Comparison of ENCODE assay signal across 14 mouse cellular contexts in genomic region chr1:160899701-160900100, GRCm38 (mm10). TPM values are rescaled to one million over a fixed set of nuclear protein-coding genes. Genes with fewer than 3 reads are reported as not detected.
DNase-seq lines count a peak whose midpoint lies in the region; ATAC-seq and TF ChIP-seq lines count a peak whose summit lies in the region.
"Had no signal": no experiment of that assay in that cellular context is flagged by ENCODE, and none has a peak within 500 bp of the region (broad histone marks: within the 10 kb centered on the region; RNA-seq: fewer than 3 reads in every experiment).

No protein-coding gene starts in this region.

- H3K27ac ChIP-seq in heart, postnatal 0 days (ENCODE audit: low read depth), result peak overlapping the region; percentile 63
- H3K27ac ChIP-seq in kidney, adult 2 months (ENCODE audit: insufficient read depth, low read depth, low read length), result no peak overlapping the region
- no peak overlapping the region for H3K27ac ChIP-seq in neural tube, embryonic 11.5 days (ENCODE audit: low read depth, low read length)
- H3K27ac ChIP-seq in forebrain, embryonic 13.5 days, result no peak overlapping the region
- no peak overlapping the region for H3K27ac ChIP-seq in cerebellum, adult 2 months (ENCODE audit: insufficient read depth, low read length)
- H3K27ac ChIP-seq: liver, embryonic 14.5 days had no signal

- peak; percentile 57 for DNase-seq in heart, postnatal 0 days (ENCODE audit: low spot score)
- no peak for DNase-seq in heart, adult 18-20 months
- DNase-seq in embryo, embryonic 10 days (ENCODE audit: low spot score), result peak; percentile 63
- DNase-seq in kidney, adult 2 months, result peak; percentile 54
- peak; percentile 53 for DNase-seq in neural tube, embryonic 11.5 days (ENCODE audit: low spot score)
- DNase-seq in testis, postnatal 10 days (ENCODE audit: low spot score), result no peak
- DNase-seq in cerebellum, adult 2 months, result no peak
- DNase-seq: cerebellum, postnatal 36 days; gastrocnemius, postnatal 14 days; right cerebral cortex, adult 18-20 months; thymus, postnatal 36 days had no signal

- no peaks in the 10 kb centered on the region for H3K9me3 ChIP-seq in heart, postnatal 0 days (replicated peaks; ENCODE audit: control insufficient read depth, low read length)
- no peaks in the 10 kb centered on the region for H3K9me3 ChIP-seq in neural tube, embryonic 11.5 days (ENCODE audit: control insufficient read depth, low read length)
- no peaks in the 10 kb centered on the region for H3K9me3 ChIP-seq in forebrain, embryonic 13.5 days (replicated peaks)

- no peak for TF ChIP-seq EP300 in heart, postnatal 0 days (IDR thresholded peaks at IDR 0.05; ENCODE audit: low read depth)

- no peaks in the 10 kb centered on the region for H3K27me3 ChIP-seq in heart, postnatal 0 days (ENCODE audit: control insufficient read depth, insufficient read depth, low read length)
- H3K27me3 ChIP-seq in kidney, adult 2 months (replicated peaks; ENCODE audit: control insufficient read depth, insufficient read depth, low read length), result no peaks in the 10 kb centered on the region
- H3K27me3 ChIP-seq in neural tube, embryonic 11.5 days (ENCODE audit: control insufficient read depth, insufficient read depth, low read length), result no peaks in the 10 kb centered on the region
- H3K27me3 ChIP-seq in forebrain, embryonic 13.5 days, result no peaks in the 10 kb centered on the region
- no peaks in the 10 kb centered on the region for H3K27me3 ChIP-seq in cerebellum, adult 2 months (ENCODE audit: control insufficient read depth, insufficient read depth, low read length)

- no peak for TF ChIP-seq POLR2A in kidney, adult 2 months (IDR thresholded peaks at IDR 0.05; ENCODE audit: low read depth, low read length)
- TF ChIP-seq POLR2A in cerebellum, adult 2 months (IDR thresholded peaks at IDR 0.05; ENCODE audit: borderline replicate concordance, insufficient read depth, low read length), result no peak

- H3K36me3 ChIP-seq in heart, postnatal 0 days (replicated peaks; ENCODE audit: control insufficient read depth, insufficient read depth, low read length), result no peaks in the 10 kb centered on the region
- H3K36me3 ChIP-seq in kidney, adult 2 months (ENCODE audit: control insufficient read depth, insufficient read depth, low read length), result no peaks in the 10 kb centered on the region
- H3K36me3 ChIP-seq in neural tube, embryonic 11.5 days (ENCODE audit: control insufficient read depth, insufficient read depth, low read length), result no peaks in the 10 kb centered on the region
- H3K36me3 ChIP-seq in forebrain, embryonic 13.5 days (ENCODE audit: poor library complexity, severe bottlenecking), result no peaks in the 10 kb centered on the region

- H3K9ac ChIP-seq in heart, postnatal 0 days (replicated peaks; ENCODE audit: low read depth, low read length), result no peak overlapping the region
- no peak overlapping the region for H3K9ac ChIP-seq in neural tube, embryonic 11.5 days (ENCODE audit: low read length)
- H3K9ac ChIP-seq in forebrain, embryonic 13.5 days, result no peak overlapping the region
- H3K9ac ChIP-seq: liver, embryonic 14.5 days had no signal

- H3K4me1 ChIP-seq in heart, postnatal 0 days (ENCODE audit: control insufficient read depth, insufficient read depth), result no peaks in the 10 kb centered on the region
- H3K4me1 ChIP-seq in kidney, adult 2 months (ENCODE audit: control insufficient read depth, insufficient read depth, low read length), result no peaks in the 10 kb centered on the region
- H3K4me1 ChIP-seq in neural tube, embryonic 11.5 days (ENCODE audit: control insufficient read depth, insufficient read depth, low read length), result no peaks in the 10 kb centered on the region
- H3K4me1 ChIP-seq in forebrain, embryonic 13.5 days, result no peaks in the 10 kb centered on the region
- no peaks in the 10 kb centered on the region for H3K4me1 ChIP-seq in cerebellum, adult 2 months (ENCODE audit: control insufficient read depth, insufficient read depth, low read length)

- no peak for TF ChIP-seq CTCF in heart, postnatal 0 days (IDR thresholded peaks at IDR 0.05; ENCODE audit: low read depth)
- no peak for TF ChIP-seq CTCF in kidney, adult 2 months (conservative IDR thresholded peaks at IDR 0.05; ENCODE audit: insufficient read depth, insufficient read length, low read depth, low read length)
- no peak for TF ChIP-seq CTCF in cerebellum, adult 2 months (IDR thresholded peaks at IDR 0.05; ENCODE audit: borderline replicate concordance, insufficient read depth, low read depth, low read length)

- peak; percentile 84 for ATAC-seq in heart, postnatal 0 days (ENCODE audit: insufficient read depth, low read depth)
- ATAC-seq in neural tube, embryonic 11.5 days (ENCODE audit: insufficient read depth, low FRiP score, low TSS enrichment), result no peak
- ATAC-seq in forebrain, embryonic 13.5 days, result no peak
- ATAC-seq: activated CD4-positive, CD25-positive, alpha-beta regulatory T cell, adult 4 months had no signal

- H3K4me3 ChIP-seq in heart, postnatal 0 days (ENCODE audit: low read depth, low read length), result no peak overlapping the region
- H3K4me3 ChIP-seq in kidney, adult 2 months (ENCODE audit: insufficient read depth, low read depth, low read length), result no peak overlapping the region
- H3K4me3 ChIP-seq in neural tube, embryonic 11.5 days (ENCODE audit: low read depth, low read length), result no peak overlapping the region
- no peak overlapping the region for H3K4me3 ChIP-seq in forebrain, embryonic 13.5 days
- no peak overlapping the region for H3K4me3 ChIP-seq in cerebellum, adult 2 months (replicated peaks; ENCODE audit: insufficient read depth, low read depth, low read length)

- WGBS in heart, postnatal 0 days, result 21% methylated on average over 10 of the region's 10 CpGs
- 28% methylated on average over 10 of the region's 10 CpGs for WGBS in kidney, adult 2 months
- 37% methylated on average over 10 of the region's 10 CpGs for WGBS in neural tube, embryonic 11.5 days
- 80% methylated on average over 10 of the region's 10 CpGs for WGBS in forebrain, embryonic 13.5 days
- WGBS in cerebellum, adult 2 months, result 78% methylated on average over 10 of the region's 10 CpGs

- 0 out of 2 replicates have a peak overlapping the region, but pooled peaks have one; percentile 1 for H3K4me2 ChIP-seq in heart, postnatal 0 days (ENCODE audit: low read depth, low read length)
- no peak overlapping the region for H3K4me2 ChIP-seq in neural tube, embryonic 11.5 days (ENCODE audit: low read depth)
- H3K4me2 ChIP-seq in forebrain, embryonic 13.5 days, result no peak overlapping the region

RNA-seq across cellular contexts. Expression of gene Rc3h1, which starts 6.5 kb away (rescaled TPM):
- 22.5 and 32.6 TPM in 2 replicates for total RNA-seq in heart, postnatal 0 days (2014; rRNA removed; ENCODE audit: low replicate concordance)
- 4.7 and 4.9 TPM in 2 replicates for polyA plus RNA-seq in heart, postnatal 0 days (2015; fragmentation: Nextera tagmentation; extraction: Ambion mirVana)
- 10 to 100 TPM; 39.6 to 48.4 TPM for total RNA-seq in heart, adult 18-20 months (2021)
- polyA plus RNA-seq in kidney, adult 2 months (2012; rRNA removed), result 13.5 and 14.9 TPM in 2 replicates
- 7.3 and 8.6 TPM in 2 replicates for polyA plus RNA-seq in neural tube, embryonic 11.5 days (2014; fragmentation: Nextera tagmentation; extraction: Ambion mirVana)
- 7.9 and 8.1 TPM in 2 replicates for polyA plus RNA-seq in forebrain, embryonic 13.5 days (2015; fragmentation: Nextera tagmentation; extraction: Ambion mirVana)
- polyA plus RNA-seq in cerebellum, adult 2 months (2012; rRNA removed), result 12.0 TPM in 2 replicates

Comparison
In these comparisons a context has a peak if more than half of its experiments do, and no peak if none do; other contexts are left out.
1. DNase-seq: peak in heart, postnatal 0 days (single experiment), embryo, embryonic 10 days (single experiment), kidney, adult 2 months (single experiment) and neural tube, embryonic 11.5 days (single experiment); none in heart, adult 18-20 months (0 of 2), testis, postnatal 10 days (single experiment) and cerebellum, adult 2 months (0 of 2).